Mouse (Mus musculus) cerebellum, adult 2 months (tissue): ENCODE measurements around the gene Nt5c1b. TPM values are rescaled to one million over a fixed set of nuclear protein-coding genes. Genes with fewer than 3 reads are reported as not detected.
A peak's percentile ranks its signal among the peaks of the same experiment; 100 is the strongest.

Experiments
- DNase-seq, 2 experiments: peaks; one replicate each; pipeline ENCODE4 v3.0.0; 2021
- H3K27ac ChIP-seq: fragments of 200-500 bp; 2 replicates; pipeline ENCODE4 v1.5.1; 2012; ENCODE audit warnings: low read length, control low read depth, inconsistent platforms; ENCODE audit not compliant: insufficient read depth
- H3K27me3 ChIP-seq: fragments of 200-500 bp; 2 replicates; pipeline ENCODE4 v1.6.1; 2012; ENCODE audit warnings: inconsistent platforms, mild to moderate bottlenecking, low read length, moderate library complexity; ENCODE audit not compliant: control insufficient read depth, insufficient read depth
- H3K4me1 ChIP-seq: fragments of 200-500 bp; 2 replicates; pipeline ENCODE4 v1.6.1; 2011; ENCODE audit warnings: low read length; ENCODE audit not compliant: control insufficient read depth, insufficient read depth
- H3K4me3 ChIP-seq: fragments of 200-500 bp; replicated peaks from 2 replicates; pipeline ENCODE3; 2011; ENCODE audit warnings: mild to moderate bottlenecking, low read depth, low read length, control low read depth; ENCODE audit not compliant: insufficient read depth
- CTCF ChIP-seq: fragments of 200-500 bp; IDR thresholded peaks from 2 replicates; pipeline ENCODE4 v1.5.1; 2011; ENCODE audit warnings: low read depth, mild to moderate bottlenecking, control low read depth, low read length, moderate library complexity, borderline replicate concordance; ENCODE audit not compliant: insufficient read depth
- POLR2A ChIP-seq: fragments of 200-500 bp; IDR thresholded peaks from 2 replicates; pipeline ENCODE4 v1.6.1; 2011; ENCODE audit warnings: low read length, control low read depth, borderline replicate concordance; ENCODE audit not compliant: insufficient read depth
- WGBS: fragments of 180-500 bp; shearing (Covaris S2); methylation state at CpG from one replicate; pipeline ENCODE4 v1.1.7; 2018; 5-methylcytosine and 5-hydroxymethylcytosine counted together
- polyA plus RNA-seq: library from polyadenylated mRNA; depleted of rRNA; stranded (reverse); fragments of >200 nt; gene quantifications from 2 replicates; pipeline ENCODE4 v1.2.3, GENCODE M21; 2012; rRNA removed

The Nt5c1b gene
- not detected in 2 replicates for polyA plus RNA-seq

DNA sequence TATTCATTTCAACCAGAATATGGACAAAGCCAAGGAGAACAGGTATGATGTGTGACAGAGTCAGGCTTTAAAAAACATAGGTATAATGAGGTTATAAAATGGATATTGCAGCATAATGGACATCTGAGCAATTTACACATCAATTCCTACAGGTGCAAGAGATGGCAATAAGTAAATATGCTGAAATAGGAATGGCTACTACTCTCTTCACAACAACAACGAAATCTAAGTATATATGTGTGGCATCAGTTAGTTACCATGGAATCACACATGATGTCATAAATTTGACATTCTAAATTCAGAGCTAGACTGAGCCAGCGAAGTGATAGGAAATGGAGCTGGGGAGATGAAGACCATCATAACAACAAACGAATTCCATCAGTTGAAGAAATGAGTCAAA is at the start of gene Nt5c1b:
Gene Nt5c1b (plus strand): TSS at position 301 of the 400 bp plus-strand sequence.
- TF ChIP-seq POLR2A = no peak
- no peak for TF ChIP-seq CTCF
- no peak within 1 kb of the TSS for H3K27ac ChIP-seq
- H3K4me1 ChIP-seq = no peaks in the 10 kb centered on the region
- no peak for DNase-seq
- H3K4me3 ChIP-seq = no peak within 1 kb of the TSS
- WGBS = 71% methylated on average over 3 of the region's 3 CpGs
- H3K27me3 ChIP-seq = no peaks in the 10 kb centered on the region

DNA sequence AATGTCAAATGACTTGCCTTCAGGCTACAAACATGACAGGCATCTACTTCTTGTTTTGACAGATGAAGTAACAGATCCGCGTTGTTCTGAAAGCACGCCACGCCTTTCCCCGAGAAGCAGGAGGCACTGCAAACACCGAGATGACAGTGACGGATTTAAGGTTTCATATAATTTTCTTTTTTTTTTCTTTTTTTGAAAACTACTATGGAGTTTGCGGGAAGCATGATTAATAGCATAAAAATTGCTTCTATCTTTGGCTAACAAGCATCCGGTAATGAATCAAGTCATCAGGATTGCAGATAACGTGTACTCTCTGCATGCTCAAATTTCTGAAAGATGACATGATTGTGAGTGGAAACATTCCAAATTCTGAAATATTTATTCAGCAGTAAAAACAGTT is 42.1 kb upstream of the Nt5c1b start:
- 91% methylated on average over 10 of the region's 10 CpGs for WGBS
- DNase-seq = no peak
- no peak for TF ChIP-seq CTCF
- no peak for TF ChIP-seq POLR2A
- Histone ChIP-seq H3K27ac (no peak overlapping the region), H3K4me1 (no peaks in the 10 kb centered on the region), H3K4me3 (no peak overlapping the region), H3K27me3 (no peaks in the 10 kb centered on the region)

- Histone ChIP-seq H3K27me3 (no peaks in the 10 kb centered on the region), H3K4me1 (no peaks in the 10 kb centered on the region), H3K4me3 (no peak overlapping the region), H3K27ac (no peak overlapping the region)
- DNase-seq = no peak
- no peak for TF ChIP-seq POLR2A
- TF ChIP-seq CTCF = no peak
- 95% methylated on average over 2 of the region's 2 CpGs for WGBS
Measured at GRCm38 (mm10) chr12:10329460-10329859, 40.3 kb upstream of the Nt5c1b start.

- DNase-seq = no peak
- TF ChIP-seq POLR2A (no peak), CTCF (no peak)
- no peak overlapping the region for H3K4me3 ChIP-seq
- no peaks in the 10 kb centered on the region for H3K27me3 ChIP-seq
- no peaks in the 10 kb centered on the region for H3K4me1 ChIP-seq
- 76% methylated on average over 5 of the region's 5 CpGs for WGBS
- H3K27ac ChIP-seq = no peak overlapping the region
Measured at GRCm38 (mm10) chr12:10340604-10341003, 29.2 kb upstream of the Nt5c1b start.

DNA sequence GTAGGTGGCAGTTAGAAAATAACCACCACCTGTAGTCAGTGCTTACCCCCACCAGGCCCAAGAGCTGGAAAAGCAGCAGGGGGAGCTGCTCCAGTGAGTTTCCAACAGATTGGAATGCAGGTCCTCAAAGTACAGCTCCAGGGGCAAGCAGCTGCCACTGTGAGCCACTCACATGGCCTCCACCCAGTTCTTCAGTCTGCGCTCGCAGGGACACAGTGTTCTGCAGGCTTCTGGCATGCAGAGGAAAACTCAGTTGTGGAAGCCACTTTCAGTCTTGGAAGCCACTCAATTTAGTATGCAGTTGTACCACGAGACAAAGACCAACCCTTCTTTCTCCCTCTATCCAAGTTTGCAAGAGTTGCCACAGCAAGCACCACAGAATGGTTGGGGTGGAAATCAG is 19.1 kb upstream of the Nt5c1b start:
- TF ChIP-seq POLR2A (no peak), CTCF (no peak)
- H3K27me3 ChIP-seq = no peaks in the 10 kb centered on the region
- peak in 1 of 2 experiments; percentile 9 for DNase-seq
- no peak overlapping the region for H3K27ac ChIP-seq
- H3K4me3 ChIP-seq = no peak overlapping the region
- WGBS = 36% methylated on average over 3 of the region's 3 CpGs
- no peaks in the 10 kb centered on the region for H3K4me1 ChIP-seq

- no peaks in the 10 kb centered on the region for H3K27me3 ChIP-seq
- H3K27ac ChIP-seq = no peak overlapping the region
- H3K4me1 ChIP-seq = no peaks in the 10 kb centered on the region
- WGBS = 74% methylated on average over 6 of the region's 6 CpGs
- TF ChIP-seq POLR2A (no peak), CTCF (no peak)
- H3K4me3 ChIP-seq = no peak overlapping the region
- no peak for DNase-seq
Measured at GRCm38 (mm10) chr12:10357756-10358155, 12.0 kb upstream of the Nt5c1b start.

GRCm38 (mm10) chr12:10390671-10391441 is 21.1 kb downstream of the Nt5c1b start, which contains the start of gene Rdh14:
Rdh14 (plus strand) TSS chr12:10390772.
- Histone ChIP-seq H3K4me1 (no peaks in the 10 kb centered on the region), H3K4me3 (peak within 1 kb of the TSS; percentile 93), H3K27me3 (no peaks in the 10 kb centered on the region), H3K27ac (peak within 1 kb of the TSS; percentile 97)
- WGBS = under 1% methylated on average over 53 of the region's 53 CpGs
- TF ChIP-seq POLR2A (peak; percentile 51; the same call in 1 of the 2 replicates), CTCF (peak; percentile 49; the same call in 1 of the 2 replicates)
- DNase-seq = peak; percentile 96 to 98

DNA sequence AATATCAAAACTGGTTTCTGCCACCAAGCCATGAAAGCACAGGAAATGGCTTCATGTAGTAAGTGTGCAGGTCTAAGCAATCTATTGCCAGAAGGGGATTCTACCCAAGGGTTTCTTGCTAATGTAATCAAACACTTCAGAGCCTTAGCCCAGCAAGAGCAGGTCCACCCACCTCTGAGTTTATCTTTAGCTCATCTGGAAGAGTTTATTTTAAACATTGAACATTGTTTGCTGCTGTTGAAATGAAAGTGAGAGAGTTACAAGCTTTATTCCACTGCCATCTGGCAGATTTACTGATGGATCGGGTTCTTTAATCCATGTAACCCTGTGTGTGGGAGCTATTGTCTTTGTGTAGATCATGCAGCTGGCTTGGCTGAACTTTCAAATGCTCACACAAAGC is 31.0 kb downstream of the Nt5c1b start:
- TF ChIP-seq POLR2A = no peak
- no peak for TF ChIP-seq CTCF
- no peaks in the 10 kb centered on the region for H3K27me3 ChIP-seq
- no peak overlapping the region for H3K27ac ChIP-seq
- no peak for DNase-seq
- WGBS = 65% methylated on average over 1 of the region's 1 CpGs
- H3K4me3 ChIP-seq = no peak overlapping the region
- no peaks in the 10 kb centered on the region for H3K4me1 ChIP-seq
